8 mouse cellular contexts compared by ENCODE assay signal in the genomic region with DNA sequence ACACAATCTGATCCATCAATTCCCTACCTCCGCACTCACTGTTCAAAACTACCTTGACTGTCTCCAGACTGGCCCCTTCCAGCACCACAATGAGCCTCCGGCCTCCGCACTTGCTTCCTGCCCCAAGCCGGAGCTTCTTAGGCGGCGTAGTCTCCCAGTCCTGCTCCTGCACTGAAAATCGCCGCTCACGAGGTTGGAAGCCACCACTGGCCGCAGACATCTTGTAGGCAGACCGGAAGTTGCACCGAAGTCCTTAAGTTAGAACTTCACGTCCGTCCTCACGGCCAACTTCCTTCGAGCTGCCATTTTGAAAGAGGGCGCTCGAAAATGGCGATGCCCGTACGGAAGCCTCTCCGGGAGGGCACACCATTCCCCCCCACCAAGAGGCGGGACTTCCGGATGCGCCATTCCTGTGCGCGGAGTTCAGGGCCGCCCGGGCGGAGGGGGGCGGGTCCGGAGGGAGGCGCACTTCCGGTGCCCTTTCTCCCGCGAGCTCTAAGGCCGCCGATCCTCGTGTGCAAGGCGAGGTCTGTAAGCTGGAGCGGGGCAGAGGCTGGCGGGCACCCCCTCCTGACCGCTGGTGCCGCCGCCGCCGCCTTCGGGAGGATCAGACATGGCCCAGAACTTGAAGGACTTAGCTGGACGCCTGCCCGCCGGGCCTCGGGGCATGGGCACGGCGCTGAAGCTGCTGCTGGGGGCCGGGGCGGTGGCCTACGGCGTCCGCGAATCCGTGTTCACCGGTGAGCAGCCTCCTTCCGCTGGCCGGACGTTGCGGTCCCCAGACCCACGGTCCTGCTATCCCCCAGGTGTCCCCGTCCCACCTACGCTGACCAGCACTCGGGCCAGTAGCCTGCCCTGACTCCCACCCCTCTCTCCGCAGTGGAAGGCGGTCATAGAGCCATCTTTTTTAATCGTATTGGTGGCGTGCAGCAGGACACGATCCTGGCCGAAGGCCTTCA. TPM values are rescaled to one million over a fixed set of nuclear protein-coding genes. Genes with fewer than 3 reads are reported as not detected.
DNase-seq lines count a peak whose midpoint lies in the region; ATAC-seq and TF ChIP-seq lines count a peak whose summit lies in the region.

A gene (minus strand): TSS at position 355 of the 959 bp plus-strand sequence.
A gene (plus strand): TSS at position 513 of the 959 bp plus-strand sequence.

- no peaks in the 10 kb centered on the region for H3K9me3 ChIP-seq in megakaryocyte, embryonic 14.5 days

- peaks cover 4% of the 10 kb centered on the region; the same call in 1 of the 2 replicates for H3K4me1 ChIP-seq in cortical plate, adult 2 months (ENCODE audit: control insufficient read depth, insufficient read depth, low read length)
- H3K4me1 ChIP-seq in megakaryocyte, embryonic 14.5 days: peaks cover 81% of the 10 kb centered on the region

- TF ChIP-seq CTCF in cortical plate, adult 2 months (IDR thresholded peaks at IDR 0.05; ENCODE audit: extremely low read depth, insufficient read depth, low read length): no peak

- peak; percentile 53 for TF ChIP-seq POLR2A in cortical plate, adult 2 months (IDR thresholded peaks at IDR 0.05; ENCODE audit: extremely low read depth, insufficient read depth, low read length)

- H3K36me3 ChIP-seq in megakaryocyte, embryonic 14.5 days (replicated peaks; ENCODE audit: low read length): peaks cover 67% of the 10 kb centered on the region

- H3K27ac ChIP-seq in cortical plate, adult 2 months (ENCODE audit: insufficient read depth, low read length): 0 out of 2 replicates have a peak within 1 kb of the TSS, but pooled peaks have one; percentile 28

- peak; percentile 97 for ATAC-seq in activated CD4-positive, CD25-positive, alpha-beta regulatory T cell, adult 4 months

- peak; percentile 96 to 97 for DNase-seq in gastrocnemius, adult 8-10 months (ENCODE audit: low spot score in 2 of 2)
- DNase-seq in hindlimb bud, embryonic 11.5 days (ENCODE audit: extremely low spot score, low read depth, low spot score): peak; percentile 94
- DNase-seq in left cerebral cortex, adult 8-10 months (ENCODE audit: low spot score in 2 of 2): peak; percentile 93 to 97
- peak; percentile 98 to 99 for DNase-seq in right cerebral cortex, postnatal 10 days (ENCODE audit: low spot score in 2 of 2)
- DNase-seq in urinary bladder, postnatal 25 days (ENCODE audit: low spot score): peak; percentile 99

- H3K27me3 ChIP-seq in megakaryocyte, embryonic 14.5 days (replicated peaks): no peaks in the 10 kb centered on the region

- peak within 1 kb of the TSS; percentile 68 for H3K4me3 ChIP-seq in cortical plate, adult 2 months (ENCODE audit: insufficient read depth, low read length)
- H3K4me3 ChIP-seq in megakaryocyte, embryonic 14.5 days (replicated peaks): peak within 1 kb of the TSS; percentile 96

RNA-seq across cellular contexts. Expression of the first gene that starts in this region (rescaled TPM):
- 100 to 1,000 TPM; 401 to 440 TPM for polyA plus RNA-seq in activated CD4-positive, CD25-positive, alpha-beta regulatory T cell, adult 4 months (2017; shearing (Covaris generic))
- polyA plus RNA-seq in cortical plate, adult 2 months (2012; rRNA removed): 57.3 and 58.3 TPM in 2 replicates
- total RNA-seq in gastrocnemius, adult 8-10 months (2022): 10 to 100 TPM; 62.1 to 74.4 (median 66.1) TPM
- total RNA-seq in left cerebral cortex, adult 8-10 months (2022): 10 to 100 TPM; 41.0 to 48.1 (median 43.4) TPM
- polyA plus RNA-seq in megakaryocyte, embryonic 14.5 days (2012; ENCODE audit: insufficient read depth, low replicate concordance): 46.3 and 153 TPM in 2 replicates

RNA-seq across cellular contexts. Expression of the second gene that starts in this region (rescaled TPM):
- 10 to 100 TPM; 72.2 to 87.3 TPM for polyA plus RNA-seq in activated CD4-positive, CD25-positive, alpha-beta regulatory T cell, adult 4 months (2017; shearing (Covaris generic))
- 104 and 105 TPM in 2 replicates for polyA plus RNA-seq in cortical plate, adult 2 months (2012; rRNA removed)
- 100 to 1,000 TPM; 140 to 157 (median 153) TPM for total RNA-seq in gastrocnemius, adult 8-10 months (2022)
- 100 to 1,000 TPM; 111 to 126 (median 116) TPM for total RNA-seq in left cerebral cortex, adult 8-10 months (2022)
- polyA plus RNA-seq in megakaryocyte, embryonic 14.5 days (2012; ENCODE audit: insufficient read depth, low replicate concordance): 72.8 and 150 TPM in 2 replicates

Comparison
In these comparisons a context has a peak if more than half of its experiments do, and no peak if none do; other contexts are left out.
1. Peak in every context shown above with its lines: DNase-seq, ATAC-seq, H3K4me3 ChIP-seq and H3K27ac ChIP-seq.